Mouse (Mus musculus): ENCODE data around the gene Dnah12. TPM values are rescaled to one million over a fixed set of nuclear protein-coding genes. Genes with fewer than 3 reads are reported as not detected.
"Not testable (repeated sequence)": the region's sequence is repeated elsewhere in the genome, so short reads cannot be mapped to it uniquely, and the experiment has no call there.

Dnah12 gene
- polyA plus RNA-seq, 1 experiment: 0.04 TPM

GRCm38 (mm10) chr14:26705246-26705645 lies 12.2 kb downstream of the Dnah12 start:
- DNase-seq (ENCODE audit: extremely low spot score in 1 of 2, low spot score in 1 of 2): not testable (repeated sequence)

- not testable (repeated sequence) for DNase-seq (ENCODE audit: extremely low spot score in 1 of 2, low spot score in 1 of 2)
These were observed 26.6 kb downstream of the Dnah12 start for GRCm38 (mm10) chr14:26719696-26720095.

- no peak for DNase-seq (ENCODE audit: extremely low spot score in 1 of 2, low spot score in 1 of 2)
These were observed 31.8 kb downstream of the Dnah12 start for GRCm38 (mm10) chr14:26724898-26725297.

GRCm38 (mm10) chr14:26758566-26758965 lies 65.5 kb downstream of the Dnah12 start:
- no peak for DNase-seq (ENCODE audit: extremely low spot score in 1 of 2, low spot score in 1 of 2)

DNA sequence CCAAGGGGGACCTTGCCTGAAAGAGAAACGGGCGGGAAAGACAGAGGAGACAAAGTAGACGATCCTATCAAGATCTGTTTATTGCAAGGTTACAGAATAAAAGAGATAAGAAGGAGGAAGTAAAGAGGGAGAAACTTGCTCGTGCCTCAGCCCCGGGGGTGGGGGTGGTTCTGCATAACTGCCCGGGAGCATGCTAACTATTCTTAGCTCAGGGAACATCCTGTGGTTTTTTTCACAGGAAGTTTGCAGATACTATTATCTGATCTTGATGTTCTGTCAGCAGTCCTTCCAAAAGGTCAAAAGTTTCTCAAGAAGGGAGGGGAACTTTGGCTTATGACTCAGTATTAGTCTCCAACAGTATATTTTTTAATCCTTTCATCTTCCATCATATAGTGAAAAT lies 71.8 kb downstream of the Dnah12 start:
- no peak for DNase-seq (ENCODE audit: extremely low spot score in 1 of 2, low spot score in 1 of 2)

DNA sequence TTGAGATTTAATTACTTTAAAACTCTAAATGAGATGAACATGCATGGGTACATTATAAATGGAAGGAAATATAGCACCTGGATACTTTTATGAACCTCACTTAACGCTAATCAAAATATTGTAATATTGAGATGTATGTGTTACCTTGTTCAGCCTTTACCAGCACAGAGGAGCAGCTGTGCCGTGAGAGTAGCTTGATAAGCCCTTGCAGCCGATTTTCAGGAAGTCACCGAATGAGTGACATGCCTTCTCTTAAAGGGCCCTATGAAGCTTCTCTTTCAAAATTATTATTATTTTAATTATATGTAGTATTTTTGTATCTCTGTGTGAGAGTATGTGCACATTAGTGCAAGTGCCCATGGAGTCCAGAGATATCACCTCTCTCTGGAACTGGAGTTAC lies 75.1 kb downstream of the Dnah12 start:
- no peak for DNase-seq (ENCODE audit: extremely low spot score in 1 of 2, low spot score in 1 of 2)

DNA sequence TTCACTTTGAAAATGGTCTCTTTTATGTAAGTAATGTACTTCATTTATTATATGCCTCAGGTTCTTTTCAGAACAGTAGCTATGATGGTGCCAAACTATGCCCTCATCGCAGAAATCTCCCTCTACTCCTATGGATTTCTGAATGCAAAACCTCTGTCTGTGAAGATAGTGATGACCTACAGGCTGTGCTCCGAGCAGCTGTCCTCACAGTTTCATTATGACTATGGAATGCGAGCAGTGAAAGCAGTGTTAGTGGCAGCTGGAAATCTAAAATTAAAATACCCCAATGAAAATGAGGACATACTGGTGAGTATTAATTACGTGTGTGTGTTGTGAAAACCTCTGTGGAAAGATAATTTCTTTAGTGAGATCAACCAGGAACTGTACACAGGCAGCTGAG lies 80.5 kb downstream of the Dnah12 start:
- no peak for DNase-seq (ENCODE audit: extremely low spot score in 1 of 2, low spot score in 1 of 2)

GRCm38 (mm10) chr14:26783731-26784130 lies 90.7 kb downstream of the Dnah12 start:
- DNase-seq (ENCODE audit: extremely low spot score in 1 of 2, low spot score in 1 of 2): no peak

GRCm38 (mm10) chr14:26785695-26786094 lies 92.6 kb downstream of the Dnah12 start:
- DNase-seq (ENCODE audit: extremely low spot score in 1 of 2, low spot score in 1 of 2): peak in 1 of 2 experiments; percentile 40

- DNase-seq (ENCODE audit: extremely low spot score in 1 of 2, low spot score in 1 of 2): no peak
These were observed 101.4 kb downstream of the Dnah12 start for GRCm38 (mm10) chr14:26794431-26794830.

- DNase-seq (ENCODE audit: extremely low spot score in 1 of 2, low spot score in 1 of 2): no peak
These were observed 105.3 kb downstream of the Dnah12 start for GRCm38 (mm10) chr14:26798330-26798729.

- no peak for DNase-seq (ENCODE audit: extremely low spot score in 1 of 2, low spot score in 1 of 2)
These were observed 106.2 kb downstream of the Dnah12 start for GRCm38 (mm10) chr14:26799286-26799685.

DNA sequence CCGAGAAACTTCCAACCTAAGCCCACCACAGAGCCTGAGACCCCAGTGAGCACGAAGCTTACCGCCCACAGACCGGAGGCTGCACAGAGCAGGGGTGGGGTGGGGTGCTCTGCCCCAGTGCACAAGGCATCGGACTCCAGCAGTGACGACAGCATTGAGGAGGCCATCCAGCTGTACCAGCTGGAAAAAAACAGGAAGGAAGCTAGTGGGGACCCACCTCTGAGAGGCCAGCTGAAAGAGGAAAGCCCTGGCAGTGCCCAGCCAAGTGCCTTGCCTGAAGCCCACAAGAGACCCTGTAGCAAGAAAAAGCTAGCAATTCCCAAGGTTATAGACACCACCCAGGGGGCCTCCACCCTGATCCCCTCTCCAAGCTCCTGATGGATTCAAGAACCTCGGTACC lies 112.4 kb downstream of the Dnah12 start:
- no peak for DNase-seq (ENCODE audit: extremely low spot score in 1 of 2, low spot score in 1 of 2)

DNA sequence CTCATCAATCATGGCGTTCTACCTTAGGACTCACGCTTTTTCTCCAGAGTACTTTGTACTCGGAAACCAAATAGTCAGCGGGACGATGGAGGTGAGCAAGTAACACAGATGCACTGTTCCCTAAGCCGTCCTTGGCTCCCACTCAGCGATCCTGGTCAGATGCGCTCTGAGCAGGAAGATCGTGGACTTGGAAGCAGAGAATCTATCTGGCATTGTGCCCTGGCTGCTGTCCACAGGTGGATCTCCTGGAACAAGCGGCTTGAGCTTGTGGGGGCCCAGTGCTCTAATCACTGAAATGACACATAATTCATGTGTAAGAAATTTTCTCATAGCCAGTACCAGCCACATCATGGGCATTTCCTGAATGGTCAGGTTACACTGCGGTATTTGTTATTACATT lies 119.7 kb downstream of the Dnah12 start:
- DNase-seq (ENCODE audit: extremely low spot score in 1 of 2, low spot score in 1 of 2): no peak

DNA sequence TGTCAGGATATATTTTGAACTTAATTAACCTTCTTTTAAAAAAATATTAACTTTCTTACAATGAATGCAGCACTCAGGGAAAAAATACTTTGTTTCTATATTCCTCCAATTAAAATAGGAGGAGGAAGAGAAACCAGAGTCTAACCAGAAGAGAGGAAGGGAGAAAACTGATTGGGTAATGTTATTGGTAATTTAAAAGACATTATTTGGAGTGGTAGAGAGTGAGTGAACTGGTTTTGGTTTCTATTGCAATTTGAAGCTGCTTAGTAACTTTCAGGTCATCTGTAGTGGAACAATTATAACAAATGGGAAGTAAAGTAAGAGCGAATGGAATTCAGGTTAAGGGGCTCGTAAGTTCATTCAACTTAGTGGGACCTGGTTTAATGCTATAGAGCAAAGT lies 120.8 kb downstream of the Dnah12 start:
- DNase-seq (ENCODE audit: extremely low spot score in 1 of 2, low spot score in 1 of 2): no peak

DNA sequence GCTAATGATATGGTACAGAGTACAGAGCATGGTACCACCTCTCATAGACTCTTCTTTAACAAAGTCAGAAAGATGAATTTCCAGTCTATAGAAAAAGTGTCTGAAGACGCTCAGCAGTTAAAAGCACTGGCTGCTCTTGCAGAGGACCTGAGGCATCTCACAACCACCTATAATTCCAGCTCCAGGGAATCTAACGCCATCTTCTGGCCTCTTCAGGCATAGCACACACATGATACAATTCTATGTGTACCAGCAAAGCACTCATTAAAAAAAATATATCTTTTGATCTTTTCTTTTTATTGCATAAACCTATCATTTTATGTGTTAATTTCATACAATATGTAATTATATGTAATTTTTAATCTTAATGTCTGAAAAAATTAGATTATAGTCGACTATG lies 121.8 kb downstream of the Dnah12 start:
- no peak for DNase-seq (ENCODE audit: extremely low spot score in 1 of 2, low spot score in 1 of 2)

GRCm38 (mm10) chr14:26816785-26817184 lies 123.7 kb downstream of the Dnah12 start:
- DNase-seq (ENCODE audit: extremely low spot score in 1 of 2, low spot score in 1 of 2): no peak

- no peak for DNase-seq (ENCODE audit: extremely low spot score in 1 of 2, low spot score in 1 of 2)
These were observed 132.9 kb downstream of the Dnah12 start for GRCm38 (mm10) chr14:26826020-26826419.

- DNase-seq (ENCODE audit: extremely low spot score in 1 of 2, low spot score in 1 of 2): no peak
These were observed 160.0 kb downstream of the Dnah12 start for GRCm38 (mm10) chr14:26853053-26853452.

DNA sequence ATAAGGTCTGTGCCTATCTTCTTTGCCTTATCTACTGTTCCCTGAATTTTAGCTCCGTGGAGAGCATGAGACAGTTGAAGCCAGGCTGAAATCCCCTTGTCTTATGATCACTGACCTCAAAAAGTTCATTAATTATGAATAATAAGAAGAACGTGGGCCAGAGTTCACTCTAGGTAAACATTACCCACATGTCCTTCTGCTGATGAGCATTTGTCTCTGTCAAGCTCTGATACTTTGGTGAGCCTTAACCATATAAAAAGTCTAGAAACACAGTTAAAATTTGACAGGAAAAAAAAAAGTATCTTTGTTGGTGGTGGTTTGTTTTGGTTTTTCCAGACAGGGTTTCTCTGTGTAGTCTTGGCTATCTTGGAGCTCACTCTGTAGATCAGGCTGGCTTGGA lies 161.0 kb downstream of the Dnah12 start:
- no peak for DNase-seq (ENCODE audit: extremely low spot score in 1 of 2, low spot score in 1 of 2)

DNA sequence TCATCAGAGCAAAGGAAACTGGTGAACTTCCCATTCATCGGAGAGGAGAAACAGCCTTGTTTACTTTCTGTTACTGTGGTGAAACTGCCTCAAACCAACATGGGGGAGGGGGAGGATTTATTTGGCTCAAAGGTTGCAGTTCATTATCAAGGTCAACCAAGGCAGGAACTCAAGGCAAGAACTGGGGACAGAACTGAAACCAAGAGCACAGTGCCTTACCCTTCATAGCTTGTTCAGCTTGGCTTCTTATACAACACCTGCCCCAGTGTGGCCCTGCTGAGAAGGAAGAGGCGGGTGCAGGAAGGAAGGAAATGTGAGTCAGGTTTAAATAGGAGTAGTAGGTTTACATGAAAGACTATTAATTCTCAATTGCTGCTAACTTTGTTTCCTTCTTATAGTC lies 165.3 kb downstream of the Dnah12 start:
- DNase-seq (ENCODE audit: extremely low spot score in 1 of 2, low spot score in 1 of 2): peak in 1 of 2 experiments; percentile 1

DNA sequence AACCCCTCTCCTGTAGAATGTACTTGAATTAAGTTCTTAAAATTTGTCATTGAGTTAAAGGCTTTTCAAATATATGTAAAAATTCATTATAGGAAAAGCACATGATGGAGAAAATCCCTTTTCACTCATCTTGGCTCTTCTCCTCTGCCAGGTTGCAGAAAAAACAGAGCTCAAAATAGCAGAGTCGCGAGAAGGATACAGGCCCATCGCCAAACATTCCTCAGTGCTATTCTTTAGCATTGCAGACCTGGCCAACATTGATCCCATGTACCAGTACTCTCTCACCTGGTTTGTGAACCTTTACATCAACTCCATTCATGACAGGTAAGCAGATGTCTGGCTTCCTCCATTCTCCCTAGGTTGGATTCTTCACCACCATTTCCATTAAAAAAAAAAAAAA lies 165.9 kb downstream of the Dnah12 start:
- peak in 1 of 2 experiments; percentile 23 for DNase-seq (ENCODE audit: extremely low spot score in 1 of 2, low spot score in 1 of 2)

GRCm38 (mm10) chr14:26867356-26867755 lies 174.3 kb downstream of the Dnah12 start:
- no peak for DNase-seq (ENCODE audit: extremely low spot score in 1 of 2, low spot score in 1 of 2)

Data from frontal cortex, adult 2 months (tissue).